Mouse (Mus musculus): Measurements from ENCODE around the gene Igdcc3. TPM values are rescaled to one million over a fixed set of nuclear protein-coding genes. Genes with fewer than 3 reads are reported as not detected.
A peak's percentile ranks its signal among the peaks of the same experiment; 100 is the strongest.

Igdcc3 gene
- total RNA-seq, 2 experiments from 2014 or later, result 0.21 to 0.33 TPM

DNA sequence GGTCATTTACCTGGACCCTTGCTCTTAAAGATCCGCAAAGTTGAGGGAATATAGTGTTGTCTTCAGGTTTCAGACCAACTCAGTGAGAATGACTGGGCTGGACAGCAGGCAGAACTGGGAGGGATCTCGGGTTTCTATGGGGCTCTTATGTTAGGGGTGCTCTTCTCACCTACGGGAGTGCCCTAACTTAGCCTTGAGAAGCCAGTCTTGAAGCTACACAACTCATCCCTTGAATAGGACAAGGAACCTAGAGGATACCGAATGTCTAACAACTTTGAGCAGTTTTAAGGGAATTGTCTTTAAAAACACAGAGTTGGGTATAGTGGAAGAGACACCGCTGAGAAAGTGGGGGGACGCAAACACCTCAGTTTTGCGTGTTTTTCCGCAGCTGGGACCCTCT lies 498 bp upstream of the Igdcc3 start:
- DNase-seq, result no peak

DNA sequence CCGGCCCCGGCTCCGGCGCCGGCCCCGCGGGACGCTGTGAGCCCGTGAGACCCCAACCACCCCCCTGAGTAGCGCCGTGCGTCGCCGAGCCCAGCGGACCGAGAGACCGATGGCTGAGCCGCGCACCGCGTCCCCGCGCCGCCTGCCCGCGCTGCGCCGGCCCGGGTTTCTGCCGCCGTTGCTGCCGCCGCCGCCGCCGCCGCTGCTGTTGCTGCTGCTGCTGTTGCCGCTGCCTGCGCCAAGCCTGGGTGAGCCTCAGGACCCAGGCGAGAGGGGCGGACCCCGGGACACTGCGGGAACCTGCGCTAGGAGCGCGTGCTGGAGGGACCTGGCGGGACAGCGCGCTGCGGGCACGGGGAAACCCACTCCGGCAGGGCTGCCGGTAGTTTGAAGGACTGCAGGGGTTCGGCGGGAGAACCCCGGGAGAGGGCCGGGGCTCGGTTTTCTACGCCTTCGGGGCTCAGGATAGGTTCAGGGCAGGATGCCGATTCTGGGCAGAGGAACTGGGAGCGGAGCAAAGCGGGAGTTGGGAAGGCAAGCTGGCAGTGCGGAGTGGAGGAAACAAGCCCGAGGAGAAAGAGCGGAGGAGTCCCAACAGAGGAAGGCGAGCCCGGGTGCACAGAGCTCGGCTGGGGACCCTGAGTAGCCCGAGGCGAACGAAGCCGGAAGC lies 452 bp downstream of the Igdcc3 start:
- DNase-seq, result peak; percentile 41

DNA sequence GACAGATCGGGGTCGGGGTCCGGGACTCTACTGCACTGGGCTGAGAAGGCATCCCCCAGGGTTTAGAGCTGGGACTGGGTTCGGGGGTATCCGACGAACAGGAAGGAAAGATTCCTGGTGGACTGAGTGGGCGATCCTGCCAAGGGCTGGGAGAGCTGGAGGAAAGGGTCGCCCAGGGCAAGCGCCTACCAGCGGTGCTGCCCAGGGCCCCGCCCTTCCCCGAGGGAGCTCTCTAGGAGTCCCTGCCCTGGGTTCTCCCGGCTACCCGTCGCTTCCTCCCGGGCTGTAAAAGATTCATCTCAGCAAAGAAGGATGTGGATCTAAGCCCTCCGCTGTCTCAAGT lies 958 bp downstream of the Igdcc3 start:
- DNase-seq, result no peak

DNA sequence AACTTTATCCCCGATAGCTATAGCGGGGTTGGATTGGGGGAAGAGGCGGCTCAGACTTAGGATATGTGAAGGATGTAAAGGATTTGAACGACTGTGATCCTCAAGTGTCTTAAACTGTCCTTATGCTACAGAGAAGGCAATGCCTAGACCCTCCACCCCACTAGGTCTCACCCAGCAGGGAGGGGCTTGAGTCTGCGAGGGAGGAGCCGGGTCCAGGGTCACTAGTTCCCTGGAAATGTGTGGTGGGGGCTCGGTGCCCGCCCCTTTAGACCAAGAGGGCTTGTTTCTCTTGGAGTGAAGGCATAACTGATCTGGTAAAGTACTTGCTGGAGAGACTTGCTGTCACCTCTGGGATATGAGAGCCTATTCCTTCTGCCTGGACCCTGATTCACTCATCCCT lies 1.4 kb downstream of the Igdcc3 start:
- DNase-seq, result no peak

DNA sequence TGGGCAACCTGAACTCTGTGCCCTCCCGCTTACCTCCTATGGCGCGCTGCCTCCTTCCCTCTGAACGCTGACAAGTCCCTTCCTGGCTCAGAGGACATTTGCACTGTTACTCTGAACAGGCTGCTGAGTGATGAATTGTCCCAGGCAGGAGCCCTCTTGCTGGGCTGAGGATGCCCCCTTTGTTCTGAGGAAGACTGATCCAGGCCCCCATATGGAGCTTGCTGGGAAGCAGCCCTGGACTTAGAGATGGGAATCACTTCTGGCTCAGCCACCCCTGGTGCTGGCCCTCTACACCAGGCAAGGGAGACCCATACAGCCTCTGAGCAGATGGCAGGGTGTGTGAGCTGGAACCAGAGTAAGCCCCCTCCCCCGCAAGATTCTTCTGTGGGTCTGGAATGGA lies 5.0 kb downstream of the Igdcc3 start:
- DNase-seq, result no peak

DNA sequence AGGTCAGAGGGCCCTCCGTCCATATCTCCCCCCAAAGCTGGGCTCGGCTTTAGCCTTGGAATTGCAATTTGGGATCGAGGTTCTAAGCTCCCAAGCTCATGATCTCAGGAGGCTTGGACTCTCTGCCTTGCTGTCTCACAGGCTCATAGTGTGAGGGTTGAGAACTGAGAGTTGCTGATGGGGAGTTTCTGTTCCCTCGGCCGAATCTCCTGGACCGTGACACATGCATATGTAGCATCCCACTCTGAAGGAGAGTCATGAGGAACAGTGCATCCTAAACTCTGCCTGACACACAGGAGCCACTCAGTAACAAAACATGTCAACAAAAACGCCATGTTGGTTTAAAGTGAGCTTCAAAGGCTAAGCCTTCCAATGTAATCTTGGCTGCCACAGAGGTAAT lies 7.5 kb downstream of the Igdcc3 start:
- DNase-seq, result no peak

DNA sequence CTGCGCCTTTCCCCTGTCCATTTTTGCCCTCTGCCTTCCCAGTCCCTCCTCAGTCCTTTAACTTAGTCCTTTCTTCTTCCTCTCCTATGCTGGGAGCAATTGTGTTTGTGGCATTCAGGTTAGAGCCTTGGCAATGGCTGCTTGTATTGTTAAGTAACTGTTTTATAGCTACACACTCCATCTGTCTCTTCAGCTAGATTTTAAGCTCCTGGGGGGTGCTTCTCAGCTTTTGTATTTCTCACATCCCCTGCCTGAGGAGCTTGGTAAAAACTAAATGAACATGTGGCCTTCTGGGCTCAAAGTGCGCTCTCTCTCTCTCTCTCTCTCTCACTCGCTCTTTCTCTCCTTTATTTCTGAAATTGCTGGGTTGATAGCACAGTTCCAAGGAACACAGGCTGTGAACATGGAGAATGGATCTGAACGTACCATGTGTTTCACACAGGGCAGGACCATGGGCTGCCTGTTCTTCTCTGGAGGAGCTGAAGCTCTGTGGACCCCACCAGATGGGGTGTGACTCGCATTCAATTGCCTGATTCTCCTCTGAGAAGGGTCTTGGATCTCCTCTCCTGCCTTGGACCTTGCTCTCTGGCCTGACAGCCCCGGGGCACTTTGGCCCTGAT lies 11.8 kb downstream of the Igdcc3 start:
- DNase-seq, result no peak

DNA sequence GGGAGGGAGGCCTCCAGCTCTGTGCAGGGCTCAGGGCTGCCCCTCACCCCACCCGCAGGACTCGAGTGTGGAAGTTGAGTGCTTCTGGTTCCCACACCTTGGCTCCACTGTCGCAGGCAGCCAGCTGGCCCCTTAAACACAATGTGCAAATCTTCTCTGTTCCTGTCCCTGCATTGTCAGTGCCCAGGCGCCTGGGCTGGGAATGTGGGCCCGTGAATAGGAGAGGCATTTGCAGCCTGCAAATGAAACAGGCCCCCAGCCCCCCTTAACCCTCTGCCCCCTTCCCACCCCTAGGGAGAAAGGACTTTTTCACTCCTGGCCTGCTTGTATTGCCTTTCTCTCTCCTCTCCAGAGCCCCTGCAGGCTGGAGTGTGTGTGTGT lies 12.3 kb downstream of the Igdcc3 start:
- DNase-seq, result no peak

DNA sequence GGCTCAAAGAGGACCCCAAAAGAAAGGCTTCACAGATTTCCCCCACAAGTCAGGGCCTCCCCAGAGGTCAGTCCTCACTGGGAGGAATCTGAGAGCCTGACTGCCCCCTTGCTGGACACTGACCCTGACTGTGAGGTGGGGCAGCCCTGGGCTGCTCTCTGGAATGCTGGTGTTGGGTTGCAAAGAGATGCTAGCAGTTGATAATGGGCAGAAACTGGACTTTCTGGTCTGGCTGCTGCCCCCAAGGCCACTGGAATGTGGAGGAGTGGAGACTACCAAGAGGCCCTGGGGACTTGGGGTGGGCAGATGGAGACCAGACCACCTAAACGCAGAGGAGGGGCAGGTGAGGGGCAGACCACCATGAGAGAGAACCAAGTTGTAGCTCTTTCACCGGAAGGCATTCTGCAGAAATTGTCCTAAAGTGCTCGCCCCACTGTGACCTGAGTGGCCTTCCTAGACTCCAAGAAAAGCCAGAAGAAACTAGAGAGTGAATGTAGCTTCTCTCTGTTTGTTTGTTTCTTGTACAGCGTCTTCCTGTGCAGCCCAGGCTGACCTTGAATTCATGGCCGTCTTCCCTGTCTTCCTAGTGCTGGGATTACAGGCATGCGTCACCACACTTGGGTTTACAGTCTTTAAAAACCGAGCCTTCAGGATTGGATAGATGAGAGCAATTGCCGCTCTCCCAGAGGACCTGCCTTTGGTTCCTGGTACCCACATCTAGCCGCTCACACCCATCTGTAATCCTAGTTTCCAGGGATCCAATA lies 13.9 kb downstream of the Igdcc3 start:
- no peak for DNase-seq

DNA sequence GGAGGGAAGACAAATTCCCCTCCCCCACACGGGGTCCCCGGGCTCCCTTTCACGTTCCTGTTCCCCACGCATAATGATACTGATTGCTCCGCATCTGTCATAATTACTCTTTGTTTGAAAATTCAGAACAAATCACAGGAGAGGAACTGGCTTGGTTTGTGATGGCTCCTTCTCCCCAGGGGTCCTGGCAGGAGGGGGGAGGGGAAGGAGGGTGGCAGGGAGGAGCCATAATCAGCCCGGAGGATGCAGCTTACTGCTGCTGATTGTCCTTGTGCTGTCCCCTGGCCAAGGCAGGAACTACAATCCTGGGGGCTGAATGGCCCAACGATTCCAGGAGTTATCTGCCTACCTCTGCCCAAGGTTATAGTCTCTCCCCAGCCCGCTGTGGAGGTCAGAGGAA lies 15.6 kb downstream of the Igdcc3 start:
- DNase-seq, result no peak

DNA sequence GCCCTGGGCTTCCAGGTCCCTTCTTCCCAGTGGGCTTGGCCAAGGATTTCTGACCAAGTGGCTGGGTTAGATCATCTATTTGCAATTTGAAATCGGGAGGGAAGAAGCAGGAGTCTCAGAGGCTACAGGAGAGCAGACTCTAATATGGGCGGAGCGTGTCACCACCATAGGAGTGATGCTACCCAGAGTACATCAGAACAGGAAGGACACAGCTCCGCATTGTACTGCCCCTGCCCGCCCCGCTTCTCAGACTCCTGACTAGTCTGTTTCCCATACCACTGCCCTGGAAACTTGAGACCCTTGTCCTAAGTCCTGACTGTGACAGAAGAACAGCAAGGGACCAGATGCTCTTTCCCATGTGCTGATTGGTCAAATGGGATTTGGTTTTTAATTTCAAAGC lies 16.6 kb downstream of the Igdcc3 start:
- DNase-seq, result no peak

DNA sequence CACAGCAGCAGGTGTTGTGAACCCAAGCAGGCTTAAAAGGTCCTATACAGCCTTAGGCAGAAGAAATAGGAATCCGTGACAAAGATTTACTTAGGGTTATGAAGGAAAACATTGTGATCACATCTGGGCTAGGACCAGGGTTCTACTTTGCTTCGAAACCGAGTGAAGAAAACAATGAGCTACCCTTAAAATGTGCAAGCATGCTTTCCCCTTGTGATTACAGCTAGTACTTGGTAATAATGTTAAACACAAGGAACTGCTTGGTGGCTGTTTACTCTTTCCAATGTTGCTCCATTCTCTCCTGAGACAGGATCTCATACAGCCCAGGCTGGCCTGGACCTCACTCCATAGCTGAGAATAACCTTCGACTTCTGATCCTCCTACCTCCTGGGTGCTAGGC lies 20.2 kb downstream of the Igdcc3 start:
- DNase-seq, result no peak

DNA sequence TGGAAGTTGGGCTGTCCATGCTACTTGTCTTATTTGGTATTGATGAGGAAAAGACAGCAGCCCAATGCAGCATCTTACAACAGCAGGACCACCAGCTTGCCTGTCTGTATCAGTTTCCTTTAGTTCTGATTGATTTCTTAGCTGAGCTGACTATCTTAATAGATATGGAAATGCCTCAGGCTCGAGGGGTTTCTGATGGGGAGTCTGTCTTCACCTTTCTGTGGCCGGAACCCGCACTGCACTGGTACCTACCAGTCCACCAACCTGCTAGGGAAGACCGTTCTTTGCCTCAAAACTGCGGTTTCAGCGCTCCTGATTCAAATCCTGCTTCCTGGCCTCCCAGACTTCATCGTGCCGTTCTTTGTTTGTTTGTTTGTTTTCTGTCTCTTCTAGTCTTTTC lies 20.9 kb downstream of the Igdcc3 start:
- DNase-seq, result no peak

DNA sequence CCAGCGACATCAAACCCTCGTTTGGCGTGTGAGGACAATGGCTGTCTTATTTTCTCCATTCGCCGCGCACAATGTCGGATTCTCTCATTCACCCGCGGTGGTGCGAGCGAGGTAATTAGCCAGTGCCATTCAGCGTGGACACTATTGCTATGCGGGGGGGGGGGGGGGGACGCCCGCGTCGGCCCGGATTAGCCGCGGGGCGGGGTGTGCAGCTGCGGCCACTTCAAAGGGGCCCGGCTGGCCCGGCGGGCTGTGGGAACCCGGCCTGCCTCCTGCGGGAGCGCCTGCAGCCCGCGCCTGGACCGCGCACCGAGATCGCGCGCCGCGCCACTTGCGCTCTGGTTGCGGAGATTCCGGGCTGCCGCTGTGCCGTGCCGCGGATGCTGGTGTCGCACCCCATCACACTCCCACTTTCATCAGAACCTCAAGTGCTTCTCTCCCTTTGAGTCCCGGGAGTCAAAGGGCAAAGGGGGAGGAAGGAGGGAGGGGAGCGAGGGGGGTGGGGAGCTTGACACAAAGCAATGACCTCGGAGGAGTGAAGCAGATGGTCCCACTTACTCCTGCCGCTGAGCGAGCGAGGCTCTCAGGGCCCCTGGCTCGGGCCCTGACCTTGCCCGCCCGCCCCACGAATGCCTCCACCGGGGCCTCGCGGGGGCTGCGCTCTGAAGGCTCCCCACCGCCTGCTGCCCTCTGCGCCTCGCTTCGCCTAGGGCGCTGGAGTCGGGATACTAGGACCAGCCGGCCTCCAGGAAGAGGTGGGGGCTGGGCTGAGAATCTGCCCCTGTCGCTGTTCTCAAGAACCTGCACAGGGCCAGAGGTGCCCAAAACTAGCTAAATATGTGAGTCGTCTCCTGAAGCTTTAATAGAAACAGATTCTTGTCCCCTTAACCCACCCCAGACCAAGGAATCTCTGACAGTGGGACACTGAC lies 22.0 kb downstream of the Igdcc3 start:
- no peak for DNase-seq

DNA sequence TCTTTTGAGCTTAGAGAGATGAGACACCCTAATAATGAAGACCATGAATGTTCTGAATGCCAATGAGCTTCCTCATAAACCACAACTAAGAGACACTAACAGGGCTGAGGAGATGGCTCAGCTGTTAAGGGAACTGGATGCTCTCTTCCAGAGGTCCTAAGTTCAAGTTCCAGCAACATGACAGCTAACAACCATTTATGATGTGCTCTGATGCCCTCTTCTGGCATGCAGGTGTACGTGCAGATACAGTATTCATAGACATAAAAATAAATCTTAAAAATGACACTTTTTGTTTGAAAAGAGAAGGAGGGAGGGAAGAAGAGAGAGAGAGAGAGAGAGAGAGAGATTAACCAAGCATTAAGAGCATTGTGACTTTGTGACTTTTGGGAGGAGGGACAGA lies 23.9 kb downstream of the Igdcc3 start:
- no peak for DNase-seq

DNA sequence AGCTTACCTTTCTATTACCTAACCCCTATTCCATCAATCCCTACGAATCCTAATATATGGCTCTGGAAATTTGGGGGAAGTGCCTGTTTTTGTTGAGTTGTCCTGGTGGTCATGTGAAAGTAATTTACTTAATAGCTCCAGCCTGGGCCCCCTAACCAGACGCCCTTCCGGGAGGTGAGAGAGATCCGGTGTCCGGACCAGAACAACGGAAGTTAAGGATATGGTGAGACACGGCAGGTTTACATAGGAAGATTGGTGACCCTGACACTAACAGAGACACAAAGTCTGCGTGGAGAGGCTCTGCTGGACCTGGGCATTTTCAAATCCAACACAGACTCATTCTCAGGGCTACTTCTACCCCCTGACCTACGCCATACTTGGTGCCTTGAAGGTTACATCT lies 25.4 kb downstream of the Igdcc3 start:
- no peak for DNase-seq

DNA sequence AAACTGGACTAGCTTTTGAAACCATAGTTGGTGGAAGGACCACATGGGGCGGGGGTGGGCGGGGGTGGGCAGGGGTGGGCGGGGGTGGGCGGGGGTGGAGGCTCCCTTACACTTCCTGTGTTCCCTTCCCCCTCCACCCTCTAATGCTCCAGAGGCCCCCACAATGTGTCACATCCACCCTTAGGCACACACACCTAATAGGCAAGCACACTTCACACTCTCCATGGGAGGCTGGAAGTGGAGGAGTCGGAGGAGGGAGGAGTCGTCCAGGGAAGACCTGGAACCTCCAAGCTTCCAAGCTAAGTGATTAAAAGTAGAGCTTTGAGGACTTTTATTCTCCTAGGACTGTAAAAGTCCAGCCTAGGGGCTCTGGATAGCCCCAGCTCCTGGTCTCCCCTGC lies 27.5 kb downstream of the Igdcc3 start:
- no peak for DNase-seq

DNA sequence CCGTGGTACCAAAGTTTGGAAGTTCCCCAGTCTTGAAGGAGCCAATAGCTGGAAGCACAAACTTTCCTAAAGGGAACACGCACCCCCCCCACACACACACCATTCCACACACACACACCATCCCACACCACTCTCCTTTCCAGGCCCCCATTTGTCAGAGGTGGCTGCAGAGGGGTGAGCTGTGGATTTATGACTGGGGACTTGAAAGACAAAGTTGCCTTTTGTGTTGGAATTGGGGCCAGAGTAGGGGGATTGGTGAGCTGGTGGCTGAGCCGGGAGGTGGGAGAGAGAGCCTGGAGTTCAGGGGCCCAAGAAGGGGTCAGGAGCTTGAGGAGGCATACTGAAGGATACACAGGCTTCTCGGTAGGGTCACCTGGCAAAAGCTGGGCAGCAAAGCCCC lies 28.0 kb downstream of the Igdcc3 start:
- DNase-seq, result no peak

DNA sequence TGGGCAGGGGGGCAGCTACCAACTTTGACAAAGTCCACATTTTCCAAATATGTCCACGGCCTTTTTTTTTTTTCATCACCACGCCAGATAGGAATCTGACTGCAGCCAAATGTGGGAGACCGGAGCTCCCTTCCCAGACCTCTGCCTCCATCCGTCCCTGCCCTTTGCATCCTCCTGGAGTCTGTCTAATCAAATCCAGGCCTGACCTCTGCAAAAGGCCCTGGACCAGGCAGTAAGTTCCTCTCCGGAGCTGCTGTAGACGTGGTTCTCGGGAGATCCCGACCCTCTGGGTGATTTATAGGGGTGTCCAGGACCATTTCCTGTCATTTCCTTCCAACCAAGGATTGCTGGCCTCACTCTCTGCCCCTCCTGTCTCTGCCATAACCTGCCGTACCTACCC lies 31.7 kb downstream of the Igdcc3 start:
- DNase-seq, result no peak

DNA sequence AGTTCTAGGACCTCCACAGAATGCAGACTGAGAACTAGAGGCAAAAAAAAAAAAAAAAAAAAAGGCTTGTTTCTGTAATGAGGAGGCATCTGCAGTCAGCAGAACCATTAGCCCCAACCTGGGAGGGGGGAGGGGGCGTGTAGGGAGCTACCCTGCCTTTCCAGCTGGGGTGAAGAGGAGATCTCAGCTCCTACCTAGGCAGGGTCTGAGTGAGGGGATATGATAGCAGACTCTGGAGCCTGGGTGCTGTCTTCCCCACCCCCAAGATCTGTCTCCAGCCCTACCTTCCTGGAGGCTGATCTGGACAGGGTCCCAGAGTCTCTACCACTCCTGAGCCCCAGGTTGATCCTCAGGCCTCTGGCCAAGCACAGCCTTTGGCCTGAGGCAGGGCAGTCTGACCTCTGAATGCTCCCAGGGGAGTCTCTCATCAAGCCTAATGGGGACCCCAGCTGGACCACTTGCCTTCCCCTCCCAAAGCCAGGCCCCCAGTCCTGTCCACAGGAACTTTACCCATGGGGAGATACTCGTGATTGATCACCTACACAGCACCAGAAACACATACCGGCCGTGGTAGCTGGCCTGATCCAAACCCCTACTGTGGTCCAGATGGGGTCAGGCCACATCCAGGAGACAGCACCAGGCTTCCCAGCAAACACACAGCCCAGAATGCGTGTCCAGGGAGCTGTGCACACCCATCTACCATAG lies 34.4 kb downstream of the Igdcc3 start:
- no peak for DNase-seq

DNA sequence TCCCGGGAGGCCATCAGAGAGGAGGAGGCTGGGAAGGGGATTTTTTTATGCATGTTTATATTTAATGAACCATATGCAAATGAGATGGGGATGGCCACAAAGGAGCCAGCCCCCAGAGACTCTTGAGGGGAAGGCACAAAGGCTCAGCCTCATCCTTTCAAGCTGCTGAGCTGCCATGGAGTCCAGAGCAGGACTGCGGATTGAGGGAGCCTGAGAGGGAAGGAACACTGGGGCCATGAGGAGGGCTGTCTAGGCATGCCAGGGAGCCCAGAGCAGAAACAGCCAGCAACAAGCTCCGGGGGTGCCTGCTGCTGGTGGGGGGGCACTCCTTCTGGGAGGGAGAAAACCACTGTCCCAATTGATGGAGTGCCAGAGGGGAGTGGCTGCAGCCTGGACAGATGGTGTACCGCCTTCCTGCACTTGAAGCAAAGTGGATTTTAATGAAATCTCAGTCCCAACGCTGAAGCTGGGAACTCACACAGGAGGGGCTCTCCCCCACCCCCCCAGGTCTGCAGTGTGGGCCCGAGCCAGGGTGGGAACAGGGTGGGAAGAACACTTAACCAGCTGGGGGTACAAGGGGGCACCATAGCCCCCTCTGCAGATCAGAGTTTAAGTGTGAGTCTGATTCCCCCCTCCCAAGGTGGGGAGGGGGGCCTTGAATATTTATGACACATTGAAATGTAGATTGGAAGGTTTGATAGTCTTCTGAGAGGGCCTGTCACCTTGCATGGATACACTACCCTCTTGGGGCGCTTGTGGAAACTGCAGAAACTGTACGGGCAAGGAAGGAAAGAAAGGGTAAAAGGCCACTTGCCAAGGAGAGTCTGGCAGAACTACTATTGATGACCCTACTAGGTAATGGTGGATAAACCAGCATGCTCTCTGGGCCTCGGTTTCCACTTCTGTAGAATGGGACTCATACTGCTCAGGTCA lies 35.2 kb downstream of the Igdcc3 start:
- DNase-seq, result no peak

Measured in gastrocnemius, postnatal 25 days (tissue).